Mouse (Mus musculus) heart, adult 2 months (tissue): ENCODE results near the gene Olfr507.

Source experiments
- CTCF ChIP-seq: fragments of 200-600 bp; IDR thresholded peaks from 2 replicates; pipeline ENCODE4 v1.8.1; 2022; ENCODE audit warnings: antibody characterized with exemption, mild to moderate bottlenecking, moderate library complexity
- EP300 ChIP-seq: fragments of 200-500 bp; IDR thresholded peaks from 2 replicates; pipeline ENCODE4 v1.6.1; 2011; ENCODE audit warnings: low read depth, low read length, control low read depth; ENCODE audit not compliant: insufficient read depth
- POLR2A ChIP-seq: fragments of 200-500 bp; IDR thresholded peaks from 2 replicates; pipeline ENCODE4 v1.6.1; 2011; ENCODE audit warnings: mild to moderate bottlenecking, low read depth, low read length, control low read depth; ENCODE audit not compliant: insufficient read depth

- no peak for TF ChIP-seq EP300
- no peak for TF ChIP-seq CTCF
- TF ChIP-seq POLR2A = no peak
These were observed 30.2 kb downstream of the Olfr507 start, which contains the start of gene Olfr509 for GRCm38 (mm10) chr7:108651806-108652205.
